Mouse (Mus musculus) regulatory T cell (primary cell): ENCODE measurements around the gene Xrcc6.

Experiments used
- in situ Hi-C: fragments of 300-600 bp; cut with MboI, MseI; formaldehyde crosslinking; loops from one replicate; pipeline ENCODE4 v1.15.1; 2025; ENCODE audit warnings: high pct_unique_total_duplicates

Xrcc6 gene

DNA sequence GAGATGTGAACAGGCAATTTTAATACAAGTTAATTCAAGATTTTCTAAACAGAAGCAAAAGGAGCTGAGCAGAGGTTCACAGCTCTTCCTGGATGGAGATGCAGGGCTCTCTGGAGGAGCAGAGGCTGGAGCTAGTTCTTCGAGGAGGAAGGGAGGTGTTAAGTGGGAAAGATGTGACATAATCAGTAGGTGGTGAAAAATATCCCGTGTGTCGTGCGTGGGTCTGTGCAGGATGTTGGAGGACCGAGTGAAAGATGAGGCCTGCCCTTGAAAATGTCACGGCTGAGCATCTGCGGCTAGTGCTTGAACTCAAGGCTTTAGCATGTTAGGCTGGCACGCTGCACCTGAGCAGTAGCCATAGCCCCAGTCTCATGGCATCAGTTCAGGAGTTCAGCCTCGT, 98.0 kb downstream of the Xrcc6 start:
- in situ Hi-C loops, result no loop called here

DNA sequence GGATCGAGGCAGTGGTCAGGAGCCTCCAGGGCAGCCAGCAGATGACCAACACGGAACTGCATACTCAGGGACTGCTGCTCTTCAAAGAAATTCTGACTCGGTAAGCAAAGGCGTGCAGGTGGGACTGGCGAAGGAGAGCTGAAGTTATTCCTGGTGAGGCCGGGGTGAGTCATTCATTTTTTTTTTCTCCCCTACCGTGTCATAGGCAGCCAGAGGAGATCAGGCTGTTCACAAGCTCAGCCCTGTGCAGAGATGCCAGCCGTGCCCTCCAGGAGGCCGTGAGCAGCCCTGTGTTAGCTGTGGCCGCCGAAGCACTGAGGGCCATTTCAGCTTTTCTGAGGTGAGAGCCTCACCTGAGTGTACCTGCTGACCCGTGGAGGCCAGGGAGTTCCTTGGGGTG, 98.5 kb downstream of the Xrcc6 start:
- in situ Hi-C loops, result no loop called here

DNA sequence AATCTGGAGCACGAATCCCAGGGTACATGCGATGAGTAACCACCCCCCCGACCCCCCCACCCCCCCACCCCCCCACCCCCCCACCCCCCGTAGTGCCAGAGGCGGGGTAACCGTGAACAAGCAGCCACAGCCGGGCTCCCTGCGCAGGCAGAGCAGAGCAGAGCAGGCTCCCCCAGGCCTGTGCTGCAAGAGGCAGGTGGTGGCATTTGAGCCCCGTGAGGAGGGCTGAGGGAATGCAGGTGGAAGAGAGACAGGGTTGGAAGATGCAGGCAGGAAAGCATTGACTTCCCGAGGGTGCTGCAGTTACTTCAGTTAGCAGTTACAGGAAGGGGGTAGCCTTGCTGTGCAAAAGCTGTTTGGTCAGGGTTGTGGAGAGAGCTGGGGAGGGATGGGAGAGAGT, 99.6 kb downstream of the Xrcc6 start:
- in situ Hi-C loops, result no loop called here
